9 mouse cellular contexts compared by ENCODE assay signal in genomic region chr2:32427720-32428119, GRCm38 (mm10). TPM values are rescaled to one million over a fixed set of nuclear protein-coding genes. Genes with fewer than 3 reads are reported as not detected.
DNase-seq lines count a peak whose midpoint lies in the region; ATAC-seq and TF ChIP-seq lines count a peak whose summit lies in the region.
"Had no signal": no experiment of that assay in that cellular context is flagged by ENCODE, and none has a peak within 500 bp of the region (broad histone marks: within the 10 kb centered on the region; RNA-seq: fewer than 3 reads in every experiment).

No protein-coding gene starts in this region.

- H3K4me2 ChIP-seq in lung, postnatal 0 days (replicated peaks; ENCODE audit: low read depth, low read length), result no peak overlapping the region
- peak overlapping the region; percentile 33; the same call in 1 of the 2 replicates for H3K4me2 ChIP-seq in limb, embryonic 15.5 days
- no peak overlapping the region for H3K4me2 ChIP-seq in stomach, postnatal 0 days (replicated peaks; ENCODE audit: low read depth)

- no peak overlapping the region for H3K9ac ChIP-seq in lung, postnatal 0 days (replicated peaks; ENCODE audit: low read depth)
- no peak overlapping the region for H3K9ac ChIP-seq in limb, embryonic 15.5 days
- no peak overlapping the region for H3K9ac ChIP-seq in stomach, postnatal 0 days (ENCODE audit: low read length)

- no peak overlapping the region for H3K4me3 ChIP-seq in heart, embryonic 10.5 days
- H3K4me3 ChIP-seq in lung, postnatal 0 days (ENCODE audit: low read depth, low read length), result no peak overlapping the region
- no peak overlapping the region for H3K4me3 ChIP-seq in limb, embryonic 15.5 days
- H3K4me3 ChIP-seq in stomach, postnatal 0 days (ENCODE audit: low read depth, low read length), result no peak overlapping the region

- DNase-seq in heart, embryonic 10.5 days (ENCODE audit: low spot score), result no peak
- no peak for DNase-seq in heart, postnatal 4 days
- no peak for DNase-seq in lung, postnatal 0 days (ENCODE audit: low spot score)
- no peak for DNase-seq in lung, postnatal 4 days
- DNase-seq in stomach, postnatal 0 days (ENCODE audit: low spot score), result peak; percentile 55
- no peak for DNase-seq in kidney, postnatal 4 days

- no peaks in the 10 kb centered on the region for H3K9me3 ChIP-seq in heart, embryonic 10.5 days
- no peaks in the 10 kb centered on the region for H3K9me3 ChIP-seq in lung, postnatal 0 days (ENCODE audit: low read length)
- no peaks in the 10 kb centered on the region for H3K9me3 ChIP-seq in limb, embryonic 15.5 days
- no peaks in the 10 kb centered on the region for H3K9me3 ChIP-seq in stomach, postnatal 0 days (ENCODE audit: control insufficient read depth, low read length)
- H3K9me3 ChIP-seq: megakaryocyte, embryonic 14.5 days had no signal

- peaks cover 76% of the 10 kb centered on the region for H3K4me1 ChIP-seq in heart, embryonic 10.5 days
- H3K4me1 ChIP-seq in lung, postnatal 0 days (ENCODE audit: insufficient read depth, low read depth, low read length), result peaks cover 44% of the 10 kb centered on the region; the same call in 1 of the 2 replicates
- peaks cover 72% of the 10 kb centered on the region for H3K4me1 ChIP-seq in limb, embryonic 15.5 days
- peaks cover 8% of the 10 kb centered on the region for H3K4me1 ChIP-seq in stomach, postnatal 0 days (replicated peaks; ENCODE audit: control insufficient read depth, insufficient read depth)

- 78% methylated on average over 5 of the region's 5 CpGs for WGBS in heart, embryonic 10.5 days
- WGBS in lung, postnatal 0 days, result 64% methylated on average over 5 of the region's 5 CpGs
- WGBS in limb, embryonic 15.5 days, result 56% methylated on average over 5 of the region's 5 CpGs
- WGBS in stomach, postnatal 0 days, result 53% methylated on average over 5 of the region's 5 CpGs

- no peak for ATAC-seq in lung, postnatal 0 days
- no peak for ATAC-seq in limb, embryonic 15.5 days (ENCODE audit: insufficient number of reproducible peaks, low FRiP score, low TSS enrichment, low read depth)
- ATAC-seq in stomach, postnatal 0 days (ENCODE audit: low FRiP score, low TSS enrichment), result peak; percentile 8; the same call in 1 of the 2 replicates
- no peak for ATAC-seq in erythroid progenitor cell, adult 5-6 weeks (replicated peaks; ENCODE audit: low FRiP score, poor library complexity, severe bottlenecking)

- no peaks in the 10 kb centered on the region for H3K36me3 ChIP-seq in heart, embryonic 10.5 days
- H3K36me3 ChIP-seq in lung, postnatal 0 days (ENCODE audit: insufficient read depth, low read length), result no peaks in the 10 kb centered on the region
- no peaks in the 10 kb centered on the region for H3K36me3 ChIP-seq in limb, embryonic 15.5 days
- no peaks in the 10 kb centered on the region for H3K36me3 ChIP-seq in stomach, postnatal 0 days (ENCODE audit: control insufficient read depth, insufficient read depth, low read length)

- H3K27ac ChIP-seq in heart, embryonic 10.5 days, result peak overlapping the region; percentile 19; the same call in 1 of the 2 replicates
- peak overlapping the region; percentile 76 for H3K27ac ChIP-seq in lung, postnatal 0 days (ENCODE audit: low read length)
- H3K27ac ChIP-seq in limb, embryonic 15.5 days, result peak overlapping the region; percentile 84
- H3K27ac ChIP-seq in stomach, postnatal 0 days (replicated peaks), result peak overlapping the region; percentile 82

- TF ChIP-seq CTCF in lung, postnatal 0 days (IDR thresholded peaks at IDR 0.05), result peak; percentile 14; the same call in 1 of the 2 replicates
- TF ChIP-seq CTCF in stomach, postnatal 0 days (IDR thresholded peaks at IDR 0.05; ENCODE audit: low read depth), result peak; percentile 15; the same call in 1 of the 2 replicates

- TF ChIP-seq EP300 in lung, postnatal 0 days (IDR thresholded peaks at IDR 0.05), result no peak
- no peak for TF ChIP-seq EP300 in stomach, postnatal 0 days (optimal IDR thresholded peaks at IDR 0.05)

- no peaks in the 10 kb centered on the region for H3K27me3 ChIP-seq in heart, embryonic 10.5 days (ENCODE audit: insufficient read depth, poor library complexity, severe bottlenecking)
- no peaks in the 10 kb centered on the region for H3K27me3 ChIP-seq in lung, postnatal 0 days (replicated peaks; ENCODE audit: insufficient read depth, low read length)
- H3K27me3 ChIP-seq in limb, embryonic 15.5 days, result no peaks in the 10 kb centered on the region
- H3K27me3 ChIP-seq in stomach, postnatal 0 days (ENCODE audit: control insufficient read depth, insufficient read depth, low read length), result no peaks in the 10 kb centered on the region
- H3K27me3 ChIP-seq: megakaryocyte, embryonic 14.5 days had no signal

RNA-seq across cellular contexts. Expression of gene Naif1, which starts 22.5 kb away (rescaled TPM):
- 5.4 and 5.5 TPM in 2 replicates for polyA plus RNA-seq in heart, embryonic 10.5 days (2016; fragmentation: Nextera tagmentation; extraction: Ambion mirVana)
- 1 to 10 TPM; 3.5 to 3.6 TPM for total RNA-seq in heart, postnatal 4 days (2021)
- 4.1 and 4.6 TPM in 2 replicates for polyA plus RNA-seq in lung, postnatal 0 days (2015; fragmentation: Nextera tagmentation; extraction: Ambion mirVana)
- 5.6 and 6.0 TPM in 2 replicates for polyA plus RNA-seq in limb, embryonic 15.5 days (2015; fragmentation: Nextera tagmentation; extraction: Ambion mirVana)
- polyA plus RNA-seq in stomach, postnatal 0 days (2015; fragmentation: Nextera tagmentation; extraction: Ambion mirVana), result 2.5 and 2.6 TPM in 2 replicates
- 4.0 TPM in 1 of 2 replicates, not detected in the other for total RNA-seq in erythroid progenitor cell, adult 5-6 weeks (2015; ENCODE audit: low replicate concordance)
- 0.23 and 2.1 TPM in 2 replicates for total RNA-seq in erythroid progenitor cell, adult 5-6 weeks (2017; ENCODE audit: low replicate concordance)

RNA-seq across cellular contexts. Expression of gene Slc25a25, which starts 23.5 kb away (rescaled TPM):
- polyA plus RNA-seq in heart, embryonic 10.5 days (2016; fragmentation: Nextera tagmentation; extraction: Ambion mirVana), result 17.0 and 17.3 TPM in 2 replicates
- 10 to 100 TPM; 16.4 to 22.2 TPM for total RNA-seq in heart, postnatal 4 days (2021)
- polyA plus RNA-seq in lung, postnatal 0 days (2015; fragmentation: Nextera tagmentation; extraction: Ambion mirVana), result 16.7 and 21.5 TPM in 2 replicates
- polyA plus RNA-seq in limb, embryonic 15.5 days (2015; fragmentation: Nextera tagmentation; extraction: Ambion mirVana), result 17.1 and 17.5 TPM in 2 replicates
- polyA plus RNA-seq in stomach, postnatal 0 days (2015; fragmentation: Nextera tagmentation; extraction: Ambion mirVana), result 11.1 and 11.5 TPM in 2 replicates
- total RNA-seq in erythroid progenitor cell, adult 5-6 weeks (2015; ENCODE audit: low replicate concordance), result 5.4 and 7.2 TPM in 2 replicates
- total RNA-seq in erythroid progenitor cell, adult 5-6 weeks (2017; ENCODE audit: low replicate concordance), result 14.8 and 19.0 TPM in 2 replicates

RNA-seq across cellular contexts. Expression of gene Ptges2, which starts 32.0 kb away (rescaled TPM):
- polyA plus RNA-seq in heart, embryonic 10.5 days (2016; fragmentation: Nextera tagmentation; extraction: Ambion mirVana), result 34.4 and 46.6 TPM in 2 replicates
- total RNA-seq in heart, postnatal 4 days (2021), result 10 to 100 TPM; 59.7 to 60.2 TPM
- polyA plus RNA-seq in lung, postnatal 0 days (2015; fragmentation: Nextera tagmentation; extraction: Ambion mirVana), result 21.8 and 22.9 TPM in 2 replicates
- polyA plus RNA-seq in limb, embryonic 15.5 days (2015; fragmentation: Nextera tagmentation; extraction: Ambion mirVana), result 24.9 and 26.0 TPM in 2 replicates
- 31.6 and 33.0 TPM in 2 replicates for polyA plus RNA-seq in stomach, postnatal 0 days (2015; fragmentation: Nextera tagmentation; extraction: Ambion mirVana)
- 0.42 and 0.72 TPM in 2 replicates for total RNA-seq in erythroid progenitor cell, adult 5-6 weeks (2015; ENCODE audit: low replicate concordance)
- total RNA-seq in erythroid progenitor cell, adult 5-6 weeks (2017; ENCODE audit: low replicate concordance), result 0.51 TPM in 1 of 2 replicates, not detected in the other

RNA-seq across cellular contexts. Expression of gene Lcn2, which starts 39.7 kb away (rescaled TPM):
- polyA plus RNA-seq in heart, embryonic 10.5 days (2016; fragmentation: Nextera tagmentation; extraction: Ambion mirVana), result not detected in 2 replicates
- 1 to 10 TPM; 3.1 to 3.4 TPM for total RNA-seq in heart, postnatal 4 days (2021)
- polyA plus RNA-seq in lung, postnatal 0 days (2015; fragmentation: Nextera tagmentation; extraction: Ambion mirVana), result 223 and 355 TPM in 2 replicates
- 3.2 and 3.9 TPM in 2 replicates for polyA plus RNA-seq in limb, embryonic 15.5 days (2015; fragmentation: Nextera tagmentation; extraction: Ambion mirVana)
- 1.8 TPM in 2 replicates for polyA plus RNA-seq in stomach, postnatal 0 days (2015; fragmentation: Nextera tagmentation; extraction: Ambion mirVana)
- total RNA-seq in erythroid progenitor cell, adult 5-6 weeks (2015; ENCODE audit: low replicate concordance), result 1,234 and 1,375 TPM in 2 replicates
- 165 and 167 TPM in 2 replicates for total RNA-seq in erythroid progenitor cell, adult 5-6 weeks (2017; ENCODE audit: low replicate concordance)

RNA-seq across cellular contexts. Expression of gene 1110008P14Rik, which starts 46.0 kb away (rescaled TPM):
- 41.2 and 50.5 TPM in 2 replicates for polyA plus RNA-seq in heart, embryonic 10.5 days (2016; fragmentation: Nextera tagmentation; extraction: Ambion mirVana)
- 10 to 100 TPM; 43.7 to 47.6 TPM for total RNA-seq in heart, postnatal 4 days (2021)
- polyA plus RNA-seq in lung, postnatal 0 days (2015; fragmentation: Nextera tagmentation; extraction: Ambion mirVana), result 73.4 and 78.1 TPM in 2 replicates
- 58.0 and 67.7 TPM in 2 replicates for polyA plus RNA-seq in limb, embryonic 15.5 days (2015; fragmentation: Nextera tagmentation; extraction: Ambion mirVana)
- 85.0 and 90.1 TPM in 2 replicates for polyA plus RNA-seq in stomach, postnatal 0 days (2015; fragmentation: Nextera tagmentation; extraction: Ambion mirVana)
- 5.8 and 7.5 TPM in 2 replicates for total RNA-seq in erythroid progenitor cell, adult 5-6 weeks (2015; ENCODE audit: low replicate concordance)
- 3.7 and 7.2 TPM in 2 replicates for total RNA-seq in erythroid progenitor cell, adult 5-6 weeks (2017; ENCODE audit: low replicate concordance)

Comparison
In these comparisons a context has a peak if more than half of its experiments do, and no peak if none do; other contexts are left out.
1. H3K27ac ChIP-seq: peak in every context shown above with its lines; median percentile 84 in limb, embryonic 15.5 days; 82 in stomach, postnatal 0 days; 76 in lung, postnatal 0 days; 19 in heart, embryonic 10.5 days.